Mouse (Mus musculus) cerebellum, adult 11 months (tissue): Measurements from ENCODE around the gene B230217C12Rik.

Source experiments
- DNase-seq: peaks from one replicate; pipeline ENCODE4 v3.0.0; 2022

Gene B230217C12Rik

GRCm38 (mm10) chr11:97809235-97810121 is 31.1 kb upstream of the B230217C12Rik start:
- DNase-seq, result no peak

- DNase-seq, result no peak
Observed at GRCm38 (mm10) chr11:97810356-97810755, 30.2 kb upstream of the B230217C12Rik start.

- DNase-seq, result no peak
Observed at GRCm38 (mm10) chr11:97810970-97811369, 29.6 kb upstream of the B230217C12Rik start.

GRCm38 (mm10) chr11:97811569-97812362 is 28.8 kb upstream of the B230217C12Rik start:
- no peak for DNase-seq

- DNase-seq, result no peak
Observed at GRCm38 (mm10) chr11:97812491-97812921, 28.1 kb upstream of the B230217C12Rik start.

- no peak for DNase-seq
Observed at GRCm38 (mm10) chr11:97813085-97813484, 27.5 kb upstream of the B230217C12Rik start.

- no peak for DNase-seq
Observed at GRCm38 (mm10) chr11:97813746-97814515, 26.6 kb upstream of the B230217C12Rik start.

- DNase-seq, result no peak
Observed at GRCm38 (mm10) chr11:97815736-97816135, 24.8 kb upstream of the B230217C12Rik start.

- DNase-seq, result no peak
Observed at GRCm38 (mm10) chr11:97816176-97816575, 24.4 kb upstream of the B230217C12Rik start.

- no peak for DNase-seq
Observed at GRCm38 (mm10) chr11:97816916-97817315, 23.7 kb upstream of the B230217C12Rik start.

GRCm38 (mm10) chr11:97817379-97817778 is 23.2 kb upstream of the B230217C12Rik start:
- no peak for DNase-seq

- no peak for DNase-seq
Observed at GRCm38 (mm10) chr11:97818003-97818402, 22.6 kb upstream of the B230217C12Rik start.

- no peak for DNase-seq
Observed at GRCm38 (mm10) chr11:97818571-97818970, 22.0 kb upstream of the B230217C12Rik start.

GRCm38 (mm10) chr11:97819102-97819501 is 21.5 kb upstream of the B230217C12Rik start:
- DNase-seq, result no peak

- no peak for DNase-seq
Observed at GRCm38 (mm10) chr11:97819923-97820322, 20.7 kb upstream of the B230217C12Rik start.

- DNase-seq, result no peak
Observed at GRCm38 (mm10) chr11:97820840-97821239, 19.7 kb upstream of the B230217C12Rik start.

GRCm38 (mm10) chr11:97821401-97822064 is 19.0 kb upstream of the B230217C12Rik start:
- no peak for DNase-seq

GRCm38 (mm10) chr11:97822840-97823603 is 17.6 kb upstream of the B230217C12Rik start:
- peak; percentile 70 for DNase-seq

GRCm38 (mm10) chr11:97824168-97824567 is 16.4 kb upstream of the B230217C12Rik start:
- DNase-seq, result no peak

GRCm38 (mm10) chr11:97824895-97825294 is 15.7 kb upstream of the B230217C12Rik start:
- no peak for DNase-seq

GRCm38 (mm10) chr11:97825295-97825694 is 15.3 kb upstream of the B230217C12Rik start:
- no peak for DNase-seq

GRCm38 (mm10) chr11:97825971-97826370 is 14.6 kb upstream of the B230217C12Rik start:
- no peak for DNase-seq
